Comparison of ENCODE assay signal across 19 mouse cellular contexts in genomic region chr11:112990751-112991150, GRCm38 (mm10).
DNase-seq lines count a peak whose midpoint lies in the region; ATAC-seq and TF ChIP-seq lines count a peak whose summit lies in the region.
"Had no signal": no experiment of that assay in that cellular context is flagged by ENCODE, and none has a peak within 500 bp of the region (broad histone marks: within the 10 kb centered on the region; RNA-seq: fewer than 3 reads in every experiment).

No protein-coding gene starts in this region.

- H3K4me2 ChIP-seq in kidney, embryonic 14.5 days (replicated peaks; ENCODE audit: low read depth, low read length): no peak overlapping the region
- H3K4me2 ChIP-seq in embryonic facial prominence, embryonic 15.5 days (replicated peaks): no peak overlapping the region
- H3K4me2 ChIP-seq: limb, embryonic 13.5 days; liver, embryonic 13.5 days; midbrain, embryonic 13.5 days had no signal

- H3K27ac ChIP-seq in kidney, embryonic 14.5 days (ENCODE audit: low read depth, low read length): peak overlapping the region; percentile 26; the same call in 1 of the 2 replicates
- peak overlapping the region; percentile 6; the same call in 1 of the 2 replicates for H3K27ac ChIP-seq in embryonic facial prominence, embryonic 15.5 days (replicated peaks)
- H3K27ac ChIP-seq: limb, embryonic 13.5 days; liver, embryonic 13.5 days; midbrain, embryonic 13.5 days had no signal

- no peak for TF ChIP-seq CTCF in brain, embryonic 14.5 days (IDR thresholded peaks at IDR 0.05; ENCODE audit: borderline replicate concordance, extremely low read depth, insufficient read depth, insufficient read length)

- no peaks in the 10 kb centered on the region for H3K27me3 ChIP-seq in kidney, embryonic 14.5 days (ENCODE audit: control insufficient read depth, insufficient read depth, low read length)
- 0 out of 2 replicates have a peak, but pooled peaks cover 5% of the 10 kb centered on the region for H3K27me3 ChIP-seq in embryonic facial prominence, embryonic 15.5 days
- H3K27me3 ChIP-seq: CH12.LX; limb, embryonic 13.5 days; liver, embryonic 13.5 days; midbrain, embryonic 13.5 days had no signal

- H3K9ac ChIP-seq in kidney, embryonic 14.5 days (ENCODE audit: low read depth, low read length): peak overlapping the region; percentile 12; the same call in 1 of the 2 replicates
- no peak overlapping the region for H3K9ac ChIP-seq in embryonic facial prominence, embryonic 15.5 days
- H3K9ac ChIP-seq: limb, embryonic 13.5 days; liver, embryonic 13.5 days; midbrain, embryonic 13.5 days had no signal

- WGBS in kidney, embryonic 14.5 days: 74% methylated on average over 11 of the region's 11 CpGs
- 33% methylated on average over 11 of the region's 11 CpGs for WGBS in embryonic facial prominence, embryonic 15.5 days

- H3K36me3 ChIP-seq in kidney, embryonic 14.5 days (ENCODE audit: control insufficient read depth, insufficient read depth, low read length): no peaks in the 10 kb centered on the region
- no peaks in the 10 kb centered on the region for H3K36me3 ChIP-seq in embryonic facial prominence, embryonic 15.5 days
- H3K36me3 ChIP-seq: limb, embryonic 13.5 days; liver, embryonic 13.5 days; midbrain, embryonic 13.5 days had no signal

- H3K9me3 ChIP-seq in kidney, embryonic 14.5 days (ENCODE audit: control insufficient read depth, low read length): no peaks in the 10 kb centered on the region
- no peaks in the 10 kb centered on the region for H3K9me3 ChIP-seq in embryonic facial prominence, embryonic 15.5 days (replicated peaks)
- H3K9me3 ChIP-seq: limb, embryonic 13.5 days; liver, embryonic 13.5 days; midbrain, embryonic 13.5 days had no signal

- H3K4me1 ChIP-seq in kidney, embryonic 14.5 days (ENCODE audit: control insufficient read depth, insufficient read depth, low read length): peaks cover 36% of the 10 kb centered on the region
- peaks cover 56% of the 10 kb centered on the region for H3K4me1 ChIP-seq in embryonic facial prominence, embryonic 15.5 days

- H3K4me3 ChIP-seq in kidney, embryonic 14.5 days (ENCODE audit: low read length): no peak overlapping the region
- H3K4me3 ChIP-seq in embryonic facial prominence, embryonic 15.5 days (replicated peaks): no peak overlapping the region
- H3K4me3 ChIP-seq: erythroblast, embryonic 14.5 days; limb, embryonic 13.5 days; liver, embryonic 13.5 days; midbrain, embryonic 13.5 days had no signal

- DNase-seq in kidney, postnatal 36 days: no peak
- DNase-seq in lung, postnatal 10 days: peak; percentile 26
- DNase-seq in lung, postnatal 14 days: no peak
- peak; percentile 46 for DNase-seq in brain, embryonic 14.5 days (ENCODE audit: low read depth)
- no peak for DNase-seq in adrenal gland, postnatal 10 days
- DNase-seq: adrenal gland, postnatal 25 days; cerebellum, adult 11-12 months; cerebellum, postnatal 25 days; kidney, adult 18-20 months; liver, embryonic 13.5 days; right cerebral cortex, adult 18-20 months; thymus, adult 18-20 months; thymus, postnatal 4 days had no signal

- no peak for ATAC-seq in kidney, embryonic 14.5 days (ENCODE audit: low FRiP score, low TSS enrichment)
- 0 out of 2 replicates have a peak, but pooled peaks have one; percentile 13 for ATAC-seq in embryonic facial prominence, embryonic 15.5 days (ENCODE audit: insufficient number of reproducible peaks, low FRiP score, low TSS enrichment, low read depth)

- no peak for TF ChIP-seq POLR2A in brain, embryonic 14.5 days (IDR thresholded peaks at IDR 0.05; ENCODE audit: borderline replicate concordance, extremely low read depth, insufficient read depth, insufficient read length, poor library complexity, severe bottlenecking)

Comparison
In these comparisons a context has a peak if more than half of its experiments do, and no peak if none do; other contexts are left out.
1. DNase-seq: peak in lung, postnatal 10 days (single experiment) and brain, embryonic 14.5 days (single experiment); none in kidney, postnatal 36 days (0 of 2), lung, postnatal 14 days (single experiment) and adrenal gland, postnatal 10 days (single experiment).